8 mouse cellular contexts compared by ENCODE assay signal in the genomic region with DNA sequence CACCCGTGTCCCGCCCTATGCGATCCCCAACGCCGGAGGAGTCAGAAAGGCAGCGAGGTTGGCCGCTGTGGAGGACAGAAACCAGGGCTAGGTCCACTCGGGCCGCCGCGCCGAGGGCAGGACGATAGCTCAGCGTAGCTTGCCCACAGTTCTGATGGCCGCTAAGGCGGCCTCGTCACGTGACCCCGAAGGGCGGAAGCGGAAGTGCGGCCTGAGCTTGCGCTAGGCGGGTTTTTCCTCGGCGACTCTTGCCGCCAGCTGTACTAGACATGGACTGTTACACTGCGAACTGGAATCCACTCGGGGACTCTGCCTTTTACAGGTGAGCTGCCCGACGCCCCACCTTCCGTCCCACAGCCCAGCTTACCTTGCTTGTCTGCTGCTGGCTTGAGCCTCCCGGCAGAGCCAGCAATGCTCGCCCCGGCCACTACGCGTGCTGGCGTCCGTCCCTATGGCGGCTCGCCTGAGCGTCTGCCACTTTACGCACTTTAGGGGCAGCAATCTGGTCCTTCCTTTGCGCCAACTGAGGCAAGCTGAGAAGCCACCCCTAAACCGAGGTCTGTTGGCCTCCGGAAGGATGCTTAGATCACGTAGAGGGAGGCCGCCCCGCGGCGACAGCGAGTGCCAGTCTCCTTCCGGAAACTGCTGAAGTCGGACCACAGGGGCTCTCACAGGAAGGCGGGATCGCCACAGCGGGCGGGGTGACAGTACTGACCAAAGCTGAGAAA. TPM values are rescaled to one million over a fixed set of nuclear protein-coding genes. Genes with fewer than 3 reads are reported as not detected.
DNase-seq lines count a peak whose midpoint lies in the region; ATAC-seq lines count a peak whose summit lies in the region.

A gene (plus strand): TSS at position 214 of the 728 bp plus-strand sequence.
A gene (minus strand): TSS at position 576 of the 728 bp plus-strand sequence.

- peak; percentile 91 for DNase-seq in T-cell, adult 2 months (ENCODE audit: low spot score)
- DNase-seq in cerebellum, postnatal 36 days: peak; percentile 92 to 93
- DNase-seq in frontal cortex, postnatal 36 days (ENCODE audit: low spot score in 2 of 2): peak; percentile 94 to 95
- peak; percentile 89 for DNase-seq in left cerebral cortex, adult 11 months (ENCODE audit: low spot score)
- DNase-seq in lung, postnatal 4 days: peak; percentile 94 to 95
- peak; percentile 88 for DNase-seq in retina, postnatal 7 days (ENCODE audit: low read depth, low spot score)
- DNase-seq in urinary bladder, postnatal 10 days (ENCODE audit: low spot score): peak; percentile 66

- peak within 1 kb of the TSS; percentile 88 for H3K9ac ChIP-seq in hindbrain, embryonic 15.5 days

- H3K27ac ChIP-seq in hindbrain, embryonic 15.5 days (replicated peaks): peak within 1 kb of the TSS; percentile 98

- 0% methylated on average over 57 of the region's 58 CpGs for WGBS in hindbrain, embryonic 15.5 days

- peak within 1 kb of the TSS; percentile 78 for H3K4me2 ChIP-seq in hindbrain, embryonic 15.5 days

- H3K36me3 ChIP-seq in hindbrain, embryonic 15.5 days: 0 out of 2 replicates have a peak, but pooled peaks cover 2% of the 10 kb centered on the region

- peak within 1 kb of the TSS; percentile 96 for H3K4me3 ChIP-seq in hindbrain, embryonic 15.5 days

- H3K4me1 ChIP-seq in hindbrain, embryonic 15.5 days (replicated peaks): peaks cover 51% of the 10 kb centered on the region

- peak; percentile 94 for ATAC-seq in hindbrain, embryonic 15.5 days (ENCODE audit: low FRiP score, low read depth)

- no peaks in the 10 kb centered on the region for H3K9me3 ChIP-seq in hindbrain, embryonic 15.5 days

- no peaks in the 10 kb centered on the region for H3K27me3 ChIP-seq in hindbrain, embryonic 15.5 days

RNA-seq across cellular contexts. Expression of the first gene that starts in this region (rescaled TPM):
- 102 and 105 TPM in 2 replicates for polyA plus RNA-seq in hindbrain, embryonic 15.5 days (2015; fragmentation: Nextera tagmentation; extraction: Ambion mirVana)

RNA-seq across cellular contexts. Expression of the second gene that starts in this region (rescaled TPM):
- polyA plus RNA-seq in hindbrain, embryonic 15.5 days (2015; fragmentation: Nextera tagmentation; extraction: Ambion mirVana): 12.5 and 13.2 TPM in 2 replicates

Comparison
In these comparisons a context has a peak if more than half of its experiments do, and no peak if none do; other contexts are left out.
1. Peak in every context shown above with its lines: DNase-seq, ATAC-seq, H3K4me3 ChIP-seq and H3K27ac ChIP-seq.